Mouse (Mus musculus) heart, embryonic 15.5 days (tissue): Measurements from ENCODE around the gene E330017A01Rik. TPM values are rescaled to one million over a fixed set of nuclear protein-coding genes. Genes with fewer than 3 reads are reported as not detected.
A peak's percentile ranks its signal among the peaks of the same experiment; 100 is the strongest.
"Not testable (repeated sequence)": the region's sequence is repeated elsewhere in the genome, so short reads cannot be mapped to it uniquely, and the experiment has no call there.

Source experiments
- ATAC-seq: fragments of 200-750 bp; cut with Nextera tagmentation; replicated peaks from 2 replicates; pipeline ENCODE4 v1.8.0; 2017; ENCODE audit warnings: low read depth, moderate TSS enrichment; ENCODE audit not compliant: insufficient number of reproducible peaks, insufficient read depth, low FRiP score
- H3K27ac ChIP-seq: fragments of 300-500 bp; sonication (generic); 2 replicates; pipeline ENCODE4 v1.5.1; 2015; ENCODE audit warnings: mild to moderate bottlenecking, inconsistent platforms
- H3K27me3 ChIP-seq: fragments of 300-500 bp; sonication (generic); 2 replicates; pipeline ENCODE4 v1.6.1; 2015; ENCODE audit warnings: inconsistent platforms
- H3K36me3 ChIP-seq: fragments of 300-500 bp; sonication (generic); 2 replicates; pipeline ENCODE4 v1.6.1; 2015; ENCODE audit warnings: mild to moderate bottlenecking, inconsistent platforms
- H3K4me1 ChIP-seq: fragments of 300-500 bp; sonication (generic); replicated peaks from 2 replicates; pipeline ENCODE4 v1.6.1; 2015; ENCODE audit warnings: inconsistent platforms
- H3K4me2 ChIP-seq: fragments of 300-500 bp; sonication (generic); 2 replicates; pipeline ENCODE4 v1.6.1; 2015; ENCODE audit warnings: inconsistent platforms, mild to moderate bottlenecking, moderate library complexity
- H3K4me3 ChIP-seq: fragments of 300-500 bp; sonication (generic); 2 replicates; pipeline ENCODE4 v1.5.1; 2015; ENCODE audit warnings: mild to moderate bottlenecking, inconsistent platforms
- H3K9ac ChIP-seq: fragments of 300-500 bp; sonication (generic); 2 replicates; pipeline ENCODE4 v1.6.1; 2015; ENCODE audit warnings: mild to moderate bottlenecking, inconsistent platforms
- H3K9me3 ChIP-seq: fragments of 300-500 bp; sonication (generic); replicated peaks from 2 replicates; pipeline ENCODE4 v1.6.1; 2016; ENCODE audit warnings: inconsistent platforms
- WGBS: fragments of 180-500 bp; shearing (Covaris S2); methylation state at CpG from one replicate; pipeline ENCODE4 v1.1.7; 2015; ENCODE audit warnings: mixed read lengths; 5-methylcytosine and 5-hydroxymethylcytosine counted together
- polyA plus RNA-seq: library from polyadenylated mRNA; unstranded; fragments of >200 nt; fragmentation: Nextera tagmentation; extraction: Ambion mirVana; gene quantifications from 2 replicates; pipeline ENCODE4 v1.2.1, GENCODE M21; 2015

Gene E330017A01Rik
- polyA plus RNA-seq, 1 experiment from 2014 or later: not detected

GRCm38 (mm10) chr16:58673811-58674410 is 35.4 kb upstream of the E330017A01Rik start:
- 93% methylated on average over 15 of the region's 15 CpGs for WGBS
- no peaks in the 10 kb centered on the region for H3K27me3 ChIP-seq
- H3K36me3 ChIP-seq: peaks cover 44% of the 10 kb centered on the region
- no peak overlapping the region for H3K27ac ChIP-seq
- H3K4me3 ChIP-seq: no peak overlapping the region
- H3K4me2 ChIP-seq: no peak overlapping the region
- H3K9ac ChIP-seq: no peak overlapping the region
- no peaks in the 10 kb centered on the region for H3K9me3 ChIP-seq
- no peak for ATAC-seq
- peaks cover 19% of the 10 kb centered on the region for H3K4me1 ChIP-seq

- WGBS: 85% methylated on average over 13 of the region's 13 CpGs
- no peak overlapping the region for H3K9ac ChIP-seq
- H3K27me3 ChIP-seq: no peaks in the 10 kb centered on the region
- H3K4me3 ChIP-seq: no peak overlapping the region
- H3K4me1 ChIP-seq: peaks cover 25% of the 10 kb centered on the region
- H3K27ac ChIP-seq: no peak overlapping the region
- H3K4me2 ChIP-seq: no peak overlapping the region
- ATAC-seq: no peak
- H3K9me3 ChIP-seq: no peaks in the 10 kb centered on the region
- H3K36me3 ChIP-seq: peaks cover 35% of the 10 kb centered on the region
These were observed 33.9 kb upstream of the E330017A01Rik start for GRCm38 (mm10) chr16:58672396-58672795.

- H3K9ac ChIP-seq: peak overlapping the region; percentile 78; the same call in 1 of the 2 replicates
- H3K36me3 ChIP-seq: peaks cover 31% of the 10 kb centered on the region
- H3K27ac ChIP-seq: no peak overlapping the region
- peak overlapping the region; percentile 77 for H3K4me3 ChIP-seq
- H3K9me3 ChIP-seq: no peaks in the 10 kb centered on the region
- H3K4me1 ChIP-seq: peaks cover 22% of the 10 kb centered on the region
- no peaks in the 10 kb centered on the region for H3K27me3 ChIP-seq
- 66% methylated on average over 8 of the region's 8 CpGs for WGBS
- H3K4me2 ChIP-seq: peak overlapping the region; percentile 85
- no peak for ATAC-seq
These were observed 32.9 kb upstream of the E330017A01Rik start for GRCm38 (mm10) chr16:58671212-58671985.

- peak overlapping the region; percentile 85 for H3K4me2 ChIP-seq
- peak overlapping the region; percentile 78 for H3K9ac ChIP-seq
- peaks cover 22% of the 10 kb centered on the region for H3K4me1 ChIP-seq
- peak overlapping the region; percentile 89 for H3K27ac ChIP-seq
- H3K36me3 ChIP-seq: peaks cover 24% of the 10 kb centered on the region
- no peak; the same call in none of the 2 replicates for ATAC-seq
- peak overlapping the region; percentile 77 for H3K4me3 ChIP-seq
- 0% methylated on average over 25 of the region's 25 CpGs for WGBS
- H3K27me3 ChIP-seq: no peaks in the 10 kb centered on the region
- no peaks in the 10 kb centered on the region for H3K9me3 ChIP-seq
These were observed 32.1 kb upstream of the E330017A01Rik start for GRCm38 (mm10) chr16:58670643-58671042.

GRCm38 (mm10) chr16:58669917-58670630 is 31.5 kb upstream of the E330017A01Rik start, which contains the start of gene Cpox:
Gene Cpox, plus strand, starts transcription at chr16:58670292.
- no peaks in the 10 kb centered on the region for H3K9me3 ChIP-seq
- peak within 1 kb of the TSS; percentile 85 for H3K4me2 ChIP-seq
- peak within 1 kb of the TSS; percentile 89 for H3K27ac ChIP-seq
- H3K27me3 ChIP-seq: no peaks in the 10 kb centered on the region
- H3K4me3 ChIP-seq: peak within 1 kb of the TSS; percentile 77
- peak; percentile 96 for ATAC-seq
- H3K9ac ChIP-seq: peak within 1 kb of the TSS; percentile 78
- under 1% methylated on average over 48 of the region's 51 CpGs for WGBS
- H3K4me1 ChIP-seq: peaks cover 22% of the 10 kb centered on the region
- H3K36me3 ChIP-seq: peaks cover 21% of the 10 kb centered on the region

- Histone ChIP-seq H3K9me3 (no peaks in the 10 kb centered on the region), H3K4me1 (peaks cover 22% of the 10 kb centered on the region), H3K4me3 (peak overlapping the region; percentile 77), H3K36me3 (peaks cover 13% of the 10 kb centered on the region), H3K4me2 (peak overlapping the region; percentile 85), H3K27ac (peak overlapping the region; percentile 89), H3K27me3 (no peaks in the 10 kb centered on the region), H3K9ac (peak overlapping the region; percentile 78)
- WGBS: 17% methylated on average over 5 of the region's 5 CpGs
- no peak for ATAC-seq
These were observed 30.7 kb upstream of the E330017A01Rik start for GRCm38 (mm10) chr16:58669264-58669663.

GRCm38 (mm10) chr16:58668586-58668985 is 30.0 kb upstream of the E330017A01Rik start:
- Histone ChIP-seq H3K9ac (no peak overlapping the region), H3K9me3 (no peaks in the 10 kb centered on the region), H3K27me3 (no peaks in the 10 kb centered on the region), H3K4me3 (no peak overlapping the region), H3K4me1 (peaks cover 22% of the 10 kb centered on the region), H3K36me3 (peaks cover 6% of the 10 kb centered on the region; the same call in 1 of the 2 replicates), H3K4me2 (no peak overlapping the region), H3K27ac (peak overlapping the region; percentile 89)
- 70% methylated on average over 3 of the region's 3 CpGs for WGBS
- no peak for ATAC-seq

GRCm38 (mm10) chr16:58666681-58667080 is 28.1 kb upstream of the E330017A01Rik start:
- ATAC-seq, H3K4me2 ChIP-seq, H3K27me3 ChIP-seq, H3K27ac ChIP-seq, H3K9me3 ChIP-seq, H3K36me3 ChIP-seq, H3K4me3 ChIP-seq, H3K9ac ChIP-seq: not testable (repeated sequence)
- H3K4me1 ChIP-seq: peaks cover 22% of the 10 kb centered on the region
- 73% methylated on average over 3 of the region's 3 CpGs for WGBS

GRCm38 (mm10) chr16:58665137-58665536 is 26.6 kb upstream of the E330017A01Rik start:
- H3K27ac ChIP-seq, H3K9ac ChIP-seq, H3K4me3 ChIP-seq, ATAC-seq, H3K27me3 ChIP-seq, H3K9me3 ChIP-seq, H3K4me2 ChIP-seq, H3K36me3 ChIP-seq: not testable (repeated sequence)
- H3K4me1 ChIP-seq: peaks cover 16% of the 10 kb centered on the region

GRCm38 (mm10) chr16:58663816-58664215 is 25.3 kb upstream of the E330017A01Rik start:
- H3K9ac ChIP-seq: no peak overlapping the region
- H3K4me1 ChIP-seq: peaks cover 5% of the 10 kb centered on the region; the same call in 1 of the 2 replicates
- H3K9me3 ChIP-seq: no peaks in the 10 kb centered on the region
- ATAC-seq: no peak
- WGBS: 86% methylated on average over 2 of the region's 2 CpGs
- no peak overlapping the region for H3K27ac ChIP-seq
- no peak overlapping the region for H3K4me2 ChIP-seq
- H3K36me3 ChIP-seq: no peaks in the 10 kb centered on the region
- H3K27me3 ChIP-seq: no peaks in the 10 kb centered on the region
- no peak overlapping the region for H3K4me3 ChIP-seq

- H3K4me1 ChIP-seq: no peaks in the 10 kb centered on the region
- ATAC-seq: no peak
- H3K4me3 ChIP-seq: no peak overlapping the region
- no peaks in the 10 kb centered on the region for H3K9me3 ChIP-seq
- WGBS: 62% methylated on average over 5 of the region's 5 CpGs
- H3K9ac ChIP-seq: no peak overlapping the region
- no peaks in the 10 kb centered on the region for H3K36me3 ChIP-seq
- no peaks in the 10 kb centered on the region for H3K27me3 ChIP-seq
- no peak overlapping the region for H3K4me2 ChIP-seq
- H3K27ac ChIP-seq: no peak overlapping the region
These were observed 24.5 kb upstream of the E330017A01Rik start for GRCm38 (mm10) chr16:58663021-58663420.
